Mouse (Mus musculus) neural tube, embryonic 11.5 days (tissue): ENCODE results near the gene Appbp2. TPM values are rescaled to one million over a fixed set of nuclear protein-coding genes. Genes with fewer than 3 reads are reported as not detected.

Experiments used
- ATAC-seq: fragments of 200-750 bp; cut with Nextera tagmentation; 2 replicates; pipeline ENCODE4 v1.8.0; 2017; ENCODE audit warnings: moderate number of reproducible peaks, mild to moderate bottlenecking, moderate TSS enrichment, moderate library complexity; ENCODE audit not compliant: insufficient read depth, low FRiP score, low TSS enrichment
- DNase-seq: peaks from one replicate; pipeline ENCODE4 v3.0.0-alpha.2; 2015; ENCODE audit warnings: low spot score
- H3K27ac ChIP-seq: fragments of 300-500 bp; sonication (generic); 2 replicates; pipeline ENCODE4 v1.5.1; 2014; ENCODE audit warnings: low read depth, mild to moderate bottlenecking, low read length
- H3K27me3 ChIP-seq: fragments of 300-500 bp; sonication (generic); 2 replicates; pipeline ENCODE4 v1.6.1; 2014; ENCODE audit warnings: mild to moderate bottlenecking, low read length, mixed read lengths; ENCODE audit not compliant: control insufficient read depth, insufficient read depth
- H3K36me3 ChIP-seq: fragments of 300-500 bp; sonication (generic); 2 replicates; pipeline ENCODE4 v1.6.1; 2014; ENCODE audit warnings: mild to moderate bottlenecking, low read length, moderate library complexity, mixed read lengths; ENCODE audit not compliant: control insufficient read depth, insufficient read depth
- H3K4me1 ChIP-seq: fragments of 300-500 bp; sonication (generic); 2 replicates; pipeline ENCODE4 v1.6.1; 2014; ENCODE audit warnings: low read length, mixed read lengths; ENCODE audit not compliant: control insufficient read depth, insufficient read depth
- H3K4me2 ChIP-seq: fragments of 300-500 bp; sonication (generic); 2 replicates; pipeline ENCODE4 v1.6.1; 2014; ENCODE audit warnings: low read depth, mild to moderate bottlenecking, moderate library complexity
- H3K4me3 ChIP-seq: fragments of 300-500 bp; sonication (generic); 2 replicates; pipeline ENCODE4 v1.5.1; 2014; ENCODE audit warnings: low read depth, low read length
- H3K9ac ChIP-seq: fragments of 300-500 bp; sonication (generic); 2 replicates; pipeline ENCODE4 v1.6.1; 2014; ENCODE audit warnings: mild to moderate bottlenecking, low read length
- H3K9me3 ChIP-seq: fragments of 300-500 bp; sonication (generic); 2 replicates; pipeline ENCODE4 v1.6.1; 2016; ENCODE audit warnings: low read length; ENCODE audit not compliant: control insufficient read depth
- WGBS: fragments of 180-500 bp; shearing (Covaris S2); extraction: QIAGEN DNeasy Blood & Tissue Kit; methylation state at CpG from one replicate; pipeline ENCODE4 v1.1.7; 2014; 5-methylcytosine and 5-hydroxymethylcytosine counted together
- polyA plus RNA-seq: library from polyadenylated mRNA; unstranded; fragments of >200 nt; fragmentation: Nextera tagmentation; extraction: Ambion mirVana; gene quantifications from 2 replicates; pipeline ENCODE4 v1.2.1, GENCODE M21; 2014

The Appbp2 gene
- polyA plus RNA-seq, 1 experiment from 2014 or later, result 61.5 TPM

GRCm38 (mm10) chr11:85261192-85261591, 26.3 kb upstream of the Appbp2 start:
- ATAC-seq (no peak), DNase-seq (peak; percentile 62)
- no peak overlapping the region for H3K9ac ChIP-seq
- no peaks in the 10 kb centered on the region for H3K27me3 ChIP-seq
- no peak overlapping the region for H3K27ac ChIP-seq
- no peak overlapping the region for H3K4me2 ChIP-seq
- no peaks in the 10 kb centered on the region for H3K4me1 ChIP-seq
- 36% methylated on average over 7 of the region's 7 CpGs for WGBS
- H3K4me3 ChIP-seq, result no peak overlapping the region
- H3K9me3 ChIP-seq, result no peaks in the 10 kb centered on the region
- no peaks in the 10 kb centered on the region for H3K36me3 ChIP-seq

- Histone ChIP-seq H3K9ac (no peak overlapping the region), H3K27ac (no peak overlapping the region), H3K4me2 (no peak overlapping the region), H3K4me1 (no peaks in the 10 kb centered on the region), H3K9me3 (no peaks in the 10 kb centered on the region), H3K4me3 (no peak overlapping the region), H3K27me3 (no peaks in the 10 kb centered on the region), H3K36me3 (no peaks in the 10 kb centered on the region)
- no peak for DNase-seq
- ATAC-seq, result no peak
- 93% methylated on average over 11 of the region's 11 CpGs for WGBS
Measured at GRCm38 (mm10) chr11:85258966-85259365, 24.0 kb upstream of the Appbp2 start.

- 71% methylated on average over 3 of the region's 3 CpGs for WGBS
- no peak for DNase-seq
- no peaks in the 10 kb centered on the region for H3K27me3 ChIP-seq
Measured at GRCm38 (mm10) chr11:85255471-85256027, 20.6 kb upstream of the Appbp2 start.

GRCm38 (mm10) chr11:85253641-85254040, 18.7 kb upstream of the Appbp2 start:
- no peak overlapping the region for H3K4me2 ChIP-seq
- no peaks in the 10 kb centered on the region for H3K36me3 ChIP-seq
- no peaks in the 10 kb centered on the region for H3K4me1 ChIP-seq
- H3K9ac ChIP-seq, result no peak overlapping the region
- H3K4me3 ChIP-seq, result no peak overlapping the region
- DNase-seq, result no peak
- no peaks in the 10 kb centered on the region for H3K27me3 ChIP-seq
- H3K27ac ChIP-seq, result no peak overlapping the region
- ATAC-seq, result no peak
- H3K9me3 ChIP-seq, result no peaks in the 10 kb centered on the region
- 85% methylated on average over 7 of the region's 7 CpGs for WGBS

More at GRCm38 (mm10) chr11:85255471-85256027, 20.6 kb upstream of the Appbp2 start:
- H3K36me3 ChIP-seq, result no peaks in the 10 kb centered on the region
- no peak for ATAC-seq
- no peaks in the 10 kb centered on the region for H3K9me3 ChIP-seq
- H3K4me2 ChIP-seq, result no peak overlapping the region
- H3K4me1 ChIP-seq, result no peaks in the 10 kb centered on the region
- H3K27ac ChIP-seq, result no peak overlapping the region
- H3K9ac ChIP-seq, result no peak overlapping the region
- no peak overlapping the region for H3K4me3 ChIP-seq

- H3K9me3 ChIP-seq, result no peaks in the 10 kb centered on the region
- 72% methylated on average over 5 of the region's 5 CpGs for WGBS
- no peaks in the 10 kb centered on the region for H3K27me3 ChIP-seq
- H3K36me3 ChIP-seq, result no peaks in the 10 kb centered on the region
- H3K9ac ChIP-seq, result no peak overlapping the region
- DNase-seq (no peak), ATAC-seq (no peak)
- H3K4me1 ChIP-seq, result no peaks in the 10 kb centered on the region
- no peak overlapping the region for H3K4me3 ChIP-seq
- H3K27ac ChIP-seq, result no peak overlapping the region
- no peak overlapping the region for H3K4me2 ChIP-seq
Measured at GRCm38 (mm10) chr11:85253006-85253405, 18.1 kb upstream of the Appbp2 start.

GRCm38 (mm10) chr11:85251955-85252354, 17.0 kb upstream of the Appbp2 start:
- no peaks in the 10 kb centered on the region for H3K27me3 ChIP-seq
- H3K4me1 ChIP-seq, result no peaks in the 10 kb centered on the region
- H3K27ac ChIP-seq, result no peak overlapping the region
- H3K36me3 ChIP-seq, result no peaks in the 10 kb centered on the region
- no peak for ATAC-seq
- H3K4me2 ChIP-seq, result no peak overlapping the region
- H3K4me3 ChIP-seq, result no peak overlapping the region
- WGBS, result 85% methylated on average over 5 of the region's 5 CpGs
- H3K9ac ChIP-seq, result no peak overlapping the region
- no peaks in the 10 kb centered on the region for H3K9me3 ChIP-seq
- no peak for DNase-seq

- no peak overlapping the region for H3K27ac ChIP-seq
- H3K9me3 ChIP-seq, result no peaks in the 10 kb centered on the region
- no peak overlapping the region for H3K4me2 ChIP-seq
- no peak for ATAC-seq
- no peak overlapping the region for H3K4me3 ChIP-seq
- 67% methylated on average over 3 of the region's 3 CpGs for WGBS
- H3K9ac ChIP-seq, result no peak overlapping the region
- H3K36me3 ChIP-seq, result no peaks in the 10 kb centered on the region
- DNase-seq, result no peak
- H3K4me1 ChIP-seq, result no peaks in the 10 kb centered on the region
- H3K27me3 ChIP-seq, result no peaks in the 10 kb centered on the region
Measured at GRCm38 (mm10) chr11:85250467-85250866, 15.5 kb upstream of the Appbp2 start.

- no peak for ATAC-seq
- Histone ChIP-seq H3K9ac (no peak overlapping the region), H3K4me1 (no peaks in the 10 kb centered on the region), H3K4me3 (no peak overlapping the region), H3K27ac (no peak overlapping the region), H3K9me3 (no peaks in the 10 kb centered on the region), H3K36me3 (no peaks in the 10 kb centered on the region), H3K27me3 (no peaks in the 10 kb centered on the region), H3K4me2 (no peak overlapping the region)
- WGBS, result 75% methylated on average over 3 of the region's 3 CpGs
- DNase-seq, result no peak
Measured at GRCm38 (mm10) chr11:85249338-85249737, 14.4 kb upstream of the Appbp2 start.

GRCm38 (mm10) chr11:85248151-85248550, 13.2 kb upstream of the Appbp2 start:
- H3K9ac ChIP-seq, result no peak overlapping the region
- DNase-seq (no peak), ATAC-seq (no peak)
- WGBS, result 94% methylated on average over 2 of the region's 2 CpGs
- no peaks in the 10 kb centered on the region for H3K4me1 ChIP-seq
- no peaks in the 10 kb centered on the region for H3K27me3 ChIP-seq
- no peaks in the 10 kb centered on the region for H3K36me3 ChIP-seq
- H3K9me3 ChIP-seq, result no peaks in the 10 kb centered on the region
- no peak overlapping the region for H3K4me3 ChIP-seq
- no peak overlapping the region for H3K27ac ChIP-seq
- H3K4me2 ChIP-seq, result no peak overlapping the region
